Mouse (Mus musculus) hindbrain, embryonic 14.5 days (tissue): ENCODE measurements around the gene Npnt. TPM values are rescaled to one million over a fixed set of nuclear protein-coding genes. Genes with fewer than 3 reads are reported as not detected.
A peak's percentile ranks its signal among the peaks of the same experiment; 100 is the strongest.

Experiments used
- ATAC-seq: fragments of 200-750 bp; cut with Nextera tagmentation; 2 replicates; pipeline ENCODE4 v1.8.0; 2017; ENCODE audit warnings: moderate number of reproducible peaks, mild to moderate bottlenecking, moderate TSS enrichment, moderate library complexity; ENCODE audit not compliant: low FRiP score
- DNase-seq: peaks from one replicate; pipeline ENCODE4 v3.0.0-alpha.2; 2015; ENCODE audit warnings: low spot score
- H3K27ac ChIP-seq: fragments of 300-500 bp; sonication (generic); 2 replicates; pipeline ENCODE4 v1.5.1; 2014; ENCODE audit warnings: mild to moderate bottlenecking, moderate library complexity
- H3K27me3 ChIP-seq: fragments of 300-500 bp; sonication (generic); 2 replicates; pipeline ENCODE4 v1.6.1; 2014; ENCODE audit warnings: mild to moderate bottlenecking, low read length, mixed read lengths; ENCODE audit not compliant: control insufficient read depth, insufficient read depth
- H3K36me3 ChIP-seq: fragments of 300-500 bp; sonication (generic); replicated peaks from 2 replicates; pipeline ENCODE4 v1.6.1; 2014; ENCODE audit not compliant: control insufficient read depth, insufficient read depth
- H3K4me1 ChIP-seq: fragments of 300-500 bp; sonication (generic); replicated peaks from 2 replicates; pipeline ENCODE4 v1.6.1; 2014; ENCODE audit warnings: antibody characterized with exemption, low read length, mixed read lengths; ENCODE audit not compliant: control insufficient read depth, insufficient read depth
- H3K4me2 ChIP-seq: fragments of 300-500 bp; sonication (generic); replicated peaks from 2 replicates; pipeline ENCODE4 v1.6.1; 2014; ENCODE audit warnings: mild to moderate bottlenecking, moderate library complexity
- H3K4me3 ChIP-seq: fragments of 300-500 bp; sonication (generic); replicated peaks from 2 replicates; pipeline ENCODE4 v1.5.1; 2014; ENCODE audit warnings: mild to moderate bottlenecking, low read length
- H3K9ac ChIP-seq: fragments of 300-500 bp; sonication (generic); 2 replicates; pipeline ENCODE4 v1.6.1; 2014
- H3K9me3 ChIP-seq: fragments of 300-500 bp; sonication (generic); 2 replicates; pipeline ENCODE4 v1.6.1; 2016; ENCODE audit warnings: low read length; ENCODE audit not compliant: control insufficient read depth
- WGBS: fragments of 180-500 bp; shearing (Covaris S2); extraction: QIAGEN DNeasy Blood & Tissue Kit; methylation state at CpG from one replicate; pipeline ENCODE4 v1.1.7; 2014; 5-methylcytosine and 5-hydroxymethylcytosine counted together
- polyA plus RNA-seq: library from polyadenylated mRNA; unstranded; fragments of >200 nt; fragmentation: Nextera tagmentation; extraction: Ambion mirVana; gene quantifications from 2 replicates; pipeline ENCODE4 v1.2.1, GENCODE M21; 2014

Npnt gene
- polyA plus RNA-seq, 1 experiment from 2014 or later, result 32.7 TPM

- 77% methylated on average over 9 of the region's 9 CpGs for WGBS
- H3K9ac ChIP-seq, result no peak overlapping the region
- ATAC-seq (no peak), DNase-seq (no peak)
- H3K9me3 ChIP-seq, result no peaks in the 10 kb centered on the region
- H3K36me3 ChIP-seq, result no peaks in the 10 kb centered on the region
- no peaks in the 10 kb centered on the region for H3K27me3 ChIP-seq
- no peak overlapping the region for H3K4me2 ChIP-seq
- no peaks in the 10 kb centered on the region for H3K4me1 ChIP-seq
- H3K4me3 ChIP-seq, result no peak overlapping the region
- H3K27ac ChIP-seq, result no peak overlapping the region
These were observed 14.8 kb upstream of the Npnt start for GRCm38 (mm10) chr3:132964715-132965507.

- WGBS, result 87% methylated on average over 7 of the region's 7 CpGs
- DNase-seq, result no peak
- ATAC-seq, result no peak
- Histone ChIP-seq H3K4me1 (no peaks in the 10 kb centered on the region), H3K36me3 (no peaks in the 10 kb centered on the region), H3K27ac (no peak overlapping the region), H3K27me3 (no peaks in the 10 kb centered on the region), H3K9ac (no peak overlapping the region), H3K4me3 (no peak overlapping the region), H3K9me3 (no peaks in the 10 kb centered on the region), H3K4me2 (no peak overlapping the region)
These were observed 12.7 kb upstream of the Npnt start for GRCm38 (mm10) chr3:132962631-132963361.

GRCm38 (mm10) chr3:132950529-132950880 lies 414 bp upstream of the Npnt start:
- Histone ChIP-seq H3K27ac (no peak overlapping the region), H3K9ac (peak overlapping the region; percentile 67), H3K4me1 (peaks cover 8% of the 10 kb centered on the region; the same call in 1 of the 2 replicates), H3K4me2 (peak overlapping the region; percentile 98), H3K4me3 (peak overlapping the region; percentile 83), H3K36me3 (no peaks in the 10 kb centered on the region), H3K9me3 (no peaks in the 10 kb centered on the region), H3K27me3 (peaks cover 5% of the 10 kb centered on the region; the same call in 1 of the 2 replicates)
- DNase-seq, result no peak
- 12% methylated on average over 7 of the region's 7 CpGs for WGBS
- ATAC-seq, result no peak

- under 1% methylated on average over 22 of the region's 26 CpGs for WGBS
- DNase-seq, result peak; percentile 31
- H3K9me3 ChIP-seq, result no peaks in the 10 kb centered on the region
- H3K4me1 ChIP-seq, result peaks cover 8% of the 10 kb centered on the region; the same call in 1 of the 2 replicates
- peaks cover 5% of the 10 kb centered on the region; the same call in 1 of the 2 replicates for H3K27me3 ChIP-seq
- no peaks in the 10 kb centered on the region for H3K36me3 ChIP-seq
- H3K9ac ChIP-seq, result peak overlapping the region; percentile 67
- H3K27ac ChIP-seq, result no peak overlapping the region
- H3K4me3 ChIP-seq, result peak overlapping the region; percentile 83
- peak overlapping the region; percentile 98 for H3K4me2 ChIP-seq
- peak; percentile 76 for ATAC-seq
These were observed 706 bp downstream of the Npnt start for GRCm38 (mm10) chr3:132949380-132949790.

GRCm38 (mm10) chr3:132948298-132948795 lies 1.7 kb downstream of the Npnt start:
- Histone ChIP-seq H3K4me3 (0 out of 2 replicates have a peak overlapping the region, but pooled peaks have one; percentile 83), H3K4me1 (peaks cover 8% of the 10 kb centered on the region; the same call in 1 of the 2 replicates), H3K36me3 (no peaks in the 10 kb centered on the region), H3K4me2 (peak overlapping the region; percentile 98; the same call in 1 of the 2 replicates), H3K27me3 (peaks cover 5% of the 10 kb centered on the region; the same call in 1 of the 2 replicates), H3K9me3 (no peaks in the 10 kb centered on the region), H3K9ac (no peak overlapping the region), H3K27ac (no peak overlapping the region)
- ATAC-seq, result no peak
- no peak for DNase-seq
- 15% methylated on average over 7 of the region's 7 CpGs for WGBS

GRCm38 (mm10) chr3:132946086-132946485 lies 4.0 kb downstream of the Npnt start:
- H3K9ac ChIP-seq, result no peak overlapping the region
- peaks cover 5% of the 10 kb centered on the region; the same call in 1 of the 2 replicates for H3K27me3 ChIP-seq
- no peaks in the 10 kb centered on the region for H3K9me3 ChIP-seq
- DNase-seq (no peak), ATAC-seq (no peak)
- 92% methylated on average over 5 of the region's 5 CpGs for WGBS
- H3K4me3 ChIP-seq, result no peak overlapping the region
- no peak overlapping the region for H3K4me2 ChIP-seq
- no peak overlapping the region for H3K27ac ChIP-seq
- no peaks in the 10 kb centered on the region for H3K36me3 ChIP-seq
- H3K4me1 ChIP-seq, result peaks cover 8% of the 10 kb centered on the region; the same call in 1 of the 2 replicates

- Histone ChIP-seq H3K27me3 (peaks cover 5% of the 10 kb centered on the region; the same call in 1 of the 2 replicates), H3K4me1 (peaks cover 8% of the 10 kb centered on the region; the same call in 1 of the 2 replicates), H3K9me3 (no peaks in the 10 kb centered on the region), H3K27ac (no peak overlapping the region), H3K4me3 (no peak overlapping the region), H3K4me2 (no peak overlapping the region), H3K9ac (no peak overlapping the region), H3K36me3 (no peaks in the 10 kb centered on the region)
- ATAC-seq (no peak), DNase-seq (no peak)
- WGBS, result 88% methylated on average over 7 of the region's 7 CpGs
These were observed 4.4 kb downstream of the Npnt start for GRCm38 (mm10) chr3:132945669-132946068.

GRCm38 (mm10) chr3:132944609-132945008 lies 5.5 kb downstream of the Npnt start:
- WGBS, result 30% methylated on average over 3 of the region's 3 CpGs
- ATAC-seq (no peak), DNase-seq (no peak)
- Histone ChIP-seq H3K36me3 (no peaks in the 10 kb centered on the region), H3K27ac (no peak overlapping the region), H3K4me3 (no peak overlapping the region), H3K4me1 (0 out of 2 replicates have a peak, but pooled peaks cover 5% of the 10 kb centered on the region), H3K4me2 (no peak overlapping the region), H3K9me3 (no peaks in the 10 kb centered on the region), H3K9ac (no peak overlapping the region), H3K27me3 (peaks cover 5% of the 10 kb centered on the region; the same call in 1 of the 2 replicates)

- H3K27me3 ChIP-seq, result peaks cover 5% of the 10 kb centered on the region; the same call in 1 of the 2 replicates
- H3K4me1 ChIP-seq, result 0 out of 2 replicates have a peak, but pooled peaks cover 3% of the 10 kb centered on the region
- no peak for DNase-seq
- no peak overlapping the region for H3K4me3 ChIP-seq
- no peaks in the 10 kb centered on the region for H3K36me3 ChIP-seq
- no peaks in the 10 kb centered on the region for H3K9me3 ChIP-seq
- H3K4me2 ChIP-seq, result no peak overlapping the region
- 66% methylated on average over 7 of the region's 7 CpGs for WGBS
- ATAC-seq, result no peak
- H3K9ac ChIP-seq, result no peak overlapping the region
- no peak overlapping the region for H3K27ac ChIP-seq
These were observed 5.9 kb downstream of the Npnt start for GRCm38 (mm10) chr3:132944193-132944592.
